Mouse (Mus musculus): ENCODE results near the gene Qpctl. TPM values are rescaled to one million over a fixed set of nuclear protein-coding genes. Genes with fewer than 3 reads are reported as not detected.

Qpctl gene
- polyA plus RNA-seq, 1 experiment from 2014 or later = 19.4 TPM

- H3K4me3 ChIP-seq = peak within 1 kb of the TSS; percentile 59
- H3K4me1 ChIP-seq = peaks cover 46% of the 10 kb centered on the region
- WGBS = 0% methylated on average over 16 of the region's 36 CpGs
- no peaks in the 10 kb centered on the region for H3K27me3 ChIP-seq
- peak within 1 kb of the TSS; percentile 76 for H3K27ac ChIP-seq (replicated peaks)
- H3K4me2 ChIP-seq (replicated peaks) = peak within 1 kb of the TSS; percentile 99
- peak; percentile 1 for ATAC-seq (replicated peaks)
- H3K9ac ChIP-seq (replicated peaks) = peak within 1 kb of the TSS; percentile 63
- H3K9me3 ChIP-seq = no peaks in the 10 kb centered on the region
- peaks cover 10% of the 10 kb centered on the region; the same call in 1 of the 2 replicates for H3K36me3 ChIP-seq
Measured at GRCm38 (mm10) chr7:19094471-19094825, 54.6 kb downstream of the Qpctl start, which contains the start of gene Six5. Six5 (plus strand) TSS chr7:19094594.

GRCm38 (mm10) chr7:19093537-19094385 is 55.3 kb downstream of the Qpctl start:
- Histone ChIP-seq H3K27ac (replicated peaks) (peak overlapping the region; percentile 76), H3K27me3 (no peaks in the 10 kb centered on the region), H3K9ac (replicated peaks) (peak overlapping the region; percentile 63), H3K9me3 (no peaks in the 10 kb centered on the region), H3K36me3 (peaks cover 12% of the 10 kb centered on the region), H3K4me2 (replicated peaks) (peak overlapping the region; percentile 99), H3K4me3 (peak overlapping the region; percentile 59), H3K4me1 (peaks cover 46% of the 10 kb centered on the region)
- peak; percentile 56 for ATAC-seq (replicated peaks)
- WGBS = under 1% methylated on average over 45 of the region's 45 CpGs

GRCm38 (mm10) chr7:19093174-19093521 is 55.9 kb downstream of the Qpctl start:
- no peaks in the 10 kb centered on the region for H3K27me3 ChIP-seq
- H3K36me3 ChIP-seq = peaks cover 18% of the 10 kb centered on the region
- peak overlapping the region; percentile 99 for H3K4me2 ChIP-seq (replicated peaks)
- H3K27ac ChIP-seq (replicated peaks) = peak overlapping the region; percentile 49; the same call in 1 of the 2 replicates
- no peaks in the 10 kb centered on the region for H3K9me3 ChIP-seq
- peak; percentile 47 for ATAC-seq (replicated peaks)
- peaks cover 46% of the 10 kb centered on the region for H3K4me1 ChIP-seq
- H3K9ac ChIP-seq (replicated peaks) = no peak overlapping the region
- peak overlapping the region; percentile 59 for H3K4me3 ChIP-seq
- under 1% methylated on average over 14 of the region's 15 CpGs for WGBS

GRCm38 (mm10) chr7:19092381-19093173 is 56.5 kb downstream of the Qpctl start:
- Histone ChIP-seq H3K4me1 (peaks cover 46% of the 10 kb centered on the region), H3K4me2 (replicated peaks) (peak overlapping the region; percentile 99), H3K27me3 (no peaks in the 10 kb centered on the region), H3K36me3 (peaks cover 24% of the 10 kb centered on the region), H3K9ac (replicated peaks) (no peak overlapping the region; the same call in 1 of the 2 replicates), H3K27ac (replicated peaks) (peak overlapping the region; percentile 49; the same call in 1 of the 2 replicates), H3K4me3 (peak overlapping the region; percentile 59), H3K9me3 (no peaks in the 10 kb centered on the region)
- ATAC-seq (replicated peaks) = peak; percentile 57
- 5% methylated on average over 38 of the region's 38 CpGs for WGBS

- Histone ChIP-seq H3K27ac (replicated peaks) (no peak overlapping the region), H3K27me3 (no peaks in the 10 kb centered on the region), H3K36me3 (peaks cover 24% of the 10 kb centered on the region), H3K4me2 (replicated peaks) (peak overlapping the region; percentile 99; the same call in 1 of the 2 replicates), H3K9ac (replicated peaks) (no peak overlapping the region), H3K4me1 (peaks cover 46% of the 10 kb centered on the region), H3K9me3 (no peaks in the 10 kb centered on the region), H3K4me3 (no peak overlapping the region)
- WGBS = 38% methylated on average over 17 of the region's 17 CpGs
- ATAC-seq (replicated peaks) = no peak
Measured at GRCm38 (mm10) chr7:19091913-19092312, 57.2 kb downstream of the Qpctl start.

MicroRNAs within 50 kb of the gene (microRNA counts, 519-probe panel; counts per million panel counts)
- microRNA mmu-miR-330 = 2,072 counts per million, percentile 29 among the panel's probes with 10 or more counts

Small RNA genes lying within 50 kb of the gene (microRNA-seq; reads per million reads assigned to microRNA genes)
- gene Mir330 = 463 reads per million, percentile 72 among the genes with 10 or more reads in this experiment

Other genes with a start within 250 kb of the Qpctl start
- gene Ccdc61, start 238.9 kb downstream of the Qpctl start, polyA plus RNA-seq (2015; fragmentation: Nextera tagmentation; extraction: Ambion mirVana) = 26.5 and 27.9 TPM in 2 replicates
- 17.6 and 18.0 TPM in 2 replicates for gene Nova2, start 223.4 kb downstream of the Qpctl start, polyA plus RNA-seq (2015; fragmentation: Nextera tagmentation; extraction: Ambion mirVana)
- gene Nanos2, start 161.9 kb downstream of the Qpctl start, polyA plus RNA-seq (2015; fragmentation: Nextera tagmentation; extraction: Ambion mirVana) = 0.60 and 1.2 TPM in 2 replicates
- gene Mypop, start 158.0 kb downstream of the Qpctl start, polyA plus RNA-seq (2015; fragmentation: Nextera tagmentation; extraction: Ambion mirVana) = 4.4 and 5.5 TPM in 2 replicates
- gene Irf2bp1, start 145.2 kb downstream of the Qpctl start, polyA plus RNA-seq (2015; fragmentation: Nextera tagmentation; extraction: Ambion mirVana) = 35.4 and 36.7 TPM in 2 replicates
- 0.18 TPM in 1 of 2 replicates, not detected in the other for gene Foxa3, start 125.8 kb downstream of the Qpctl start, polyA plus RNA-seq (2015; fragmentation: Nextera tagmentation; extraction: Ambion mirVana)
- gene Sympk, start 124.9 kb downstream of the Qpctl start, polyA plus RNA-seq (2015; fragmentation: Nextera tagmentation; extraction: Ambion mirVana) = 34.8 and 35.4 TPM in 2 replicates
- not detected in 2 replicates for gene Rsph6a, start 94.6 kb downstream of the Qpctl start, polyA plus RNA-seq (2015; fragmentation: Nextera tagmentation; extraction: Ambion mirVana)
- gene Dmwd, start 73.1 kb downstream of the Qpctl start, polyA plus RNA-seq (2015; fragmentation: Nextera tagmentation; extraction: Ambion mirVana) = 32.0 and 35.1 TPM in 2 replicates
- 8.8 and 11.2 TPM in 2 replicates for gene Dmpk, start 65.4 kb downstream of the Qpctl start, polyA plus RNA-seq (2015; fragmentation: Nextera tagmentation; extraction: Ambion mirVana)
- 2.3 and 2.4 TPM in 2 replicates for gene Six5, start 54.7 kb downstream of the Qpctl start, polyA plus RNA-seq (2015; fragmentation: Nextera tagmentation; extraction: Ambion mirVana)
- 3.6 and 3.8 TPM in 2 replicates for gene Gm4969, start 30.9 kb downstream of the Qpctl start, polyA plus RNA-seq (2015; fragmentation: Nextera tagmentation; extraction: Ambion mirVana)
- gene Fbxo46, start 29.4 kb downstream of the Qpctl start, polyA plus RNA-seq (2015; fragmentation: Nextera tagmentation; extraction: Ambion mirVana) = 23.4 and 25.4 TPM in 2 replicates
- 135 and 143 TPM in 2 replicates for gene Snrpd2, start 431 bp upstream of the Qpctl start, polyA plus RNA-seq (2015; fragmentation: Nextera tagmentation; extraction: Ambion mirVana)
- 18.1 and 20.0 TPM in 2 replicates for gene Gipr, start 16.8 kb upstream of the Qpctl start, polyA plus RNA-seq (2015; fragmentation: Nextera tagmentation; extraction: Ambion mirVana)
- gene Eml2, start 27.1 kb upstream of the Qpctl start, polyA plus RNA-seq (2015; fragmentation: Nextera tagmentation; extraction: Ambion mirVana) = 8.2 and 12.5 TPM in 2 replicates
- gene Gpr4, start 63.2 kb upstream of the Qpctl start, polyA plus RNA-seq (2015; fragmentation: Nextera tagmentation; extraction: Ambion mirVana) = 2.2 and 2.4 TPM in 2 replicates
- gene Opa3, start 79.0 kb upstream of the Qpctl start, polyA plus RNA-seq (2015; fragmentation: Nextera tagmentation; extraction: Ambion mirVana) = 40.6 and 44.5 TPM in 2 replicates
- 37.6 and 39.5 TPM in 2 replicates for gene Vasp, start 122.5 kb upstream of the Qpctl start, polyA plus RNA-seq (2015; fragmentation: Nextera tagmentation; extraction: Ambion mirVana)
- gene Ppm1n, start 130.8 kb upstream of the Qpctl start, polyA plus RNA-seq (2015; fragmentation: Nextera tagmentation; extraction: Ambion mirVana) = 0.19 and 0.31 TPM in 2 replicates
- 123 and 127 TPM in 2 replicates for gene Rtn2, start 133.3 kb upstream of the Qpctl start, polyA plus RNA-seq (2015; fragmentation: Nextera tagmentation; extraction: Ambion mirVana)
- gene Fosb, start 160.8 kb upstream of the Qpctl start, polyA plus RNA-seq (2015; fragmentation: Nextera tagmentation; extraction: Ambion mirVana) = 0.11 TPM in 2 replicates
- gene Ercc1, start 195.5 kb upstream of the Qpctl start, polyA plus RNA-seq (2015; fragmentation: Nextera tagmentation; extraction: Ambion mirVana) = 94.6 and 95.4 TPM in 2 replicates
- 23.9 and 24.0 TPM in 2 replicates for gene Cd3eap, start 210.2 kb upstream of the Qpctl start, polyA plus RNA-seq (2015; fragmentation: Nextera tagmentation; extraction: Ambion mirVana)
- 2.6 and 2.7 TPM in 2 replicates for gene Ppp1r13l, start 210.5 kb upstream of the Qpctl start, polyA plus RNA-seq (2015; fragmentation: Nextera tagmentation; extraction: Ambion mirVana)
- 22.8 and 24.2 TPM in 2 replicates for gene Ercc2, start 232.7 kb upstream of the Qpctl start, polyA plus RNA-seq (2015; fragmentation: Nextera tagmentation; extraction: Ambion mirVana)

Measured in forebrain, embryonic 15.5 days (tissue).